Mouse (Mus musculus): ENCODE measurements around the gene Thsd4. TPM values are rescaled to one million over a fixed set of nuclear protein-coding genes. Genes with fewer than 3 reads are reported as not detected.

Thsd4 gene
- total RNA-seq, 2 experiments from 2014 or later: 0.07 TPM; not detected in 1

GRCm38 (mm10) chr9:60310741-60311317 lies 211.0 kb downstream of the Thsd4 start:
- ATAC-seq (ENCODE audit: poor library complexity, severe bottlenecking): no peak

- no peak for ATAC-seq (ENCODE audit: poor library complexity, severe bottlenecking)
Observed at GRCm38 (mm10) chr9:60309786-60310711, 211.8 kb downstream of the Thsd4 start.

- ATAC-seq (ENCODE audit: poor library complexity, severe bottlenecking): no peak
Observed at GRCm38 (mm10) chr9:60308182-60308581, 213.7 kb downstream of the Thsd4 start.

GRCm38 (mm10) chr9:60307469-60307868 lies 214.4 kb downstream of the Thsd4 start:
- no peak for ATAC-seq (ENCODE audit: poor library complexity, severe bottlenecking)

DNA sequence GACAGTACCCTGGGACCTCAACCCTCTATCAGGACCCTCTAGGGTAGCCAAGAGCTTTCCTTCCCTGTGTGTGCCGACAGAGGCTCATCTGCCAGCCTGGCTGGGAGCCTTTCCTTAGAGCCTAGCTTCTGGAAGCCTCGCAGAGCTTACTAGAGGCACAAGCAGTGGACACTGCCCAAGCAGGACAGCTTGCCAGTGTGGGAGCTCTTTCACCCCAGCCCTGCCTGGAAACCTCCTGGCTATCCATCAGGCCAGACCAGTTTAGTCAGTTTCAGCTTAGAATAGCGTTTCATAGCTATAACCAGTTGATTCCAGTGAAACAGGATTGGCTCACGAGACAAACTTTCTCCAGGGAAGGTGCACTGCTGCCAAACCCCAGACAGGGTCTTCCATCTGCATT lies 215.6 kb downstream of the Thsd4 start:
- no peak for ATAC-seq (ENCODE audit: poor library complexity, severe bottlenecking)

GRCm38 (mm10) chr9:60305204-60305840 lies 216.5 kb downstream of the Thsd4 start:
- ATAC-seq (ENCODE audit: poor library complexity, severe bottlenecking): no peak

GRCm38 (mm10) chr9:60296276-60296675 lies 225.6 kb downstream of the Thsd4 start:
- no peak for ATAC-seq (ENCODE audit: poor library complexity, severe bottlenecking)

- ATAC-seq (ENCODE audit: poor library complexity, severe bottlenecking): no peak
Observed at GRCm38 (mm10) chr9:60295199-60295598, 226.6 kb downstream of the Thsd4 start.

DNA sequence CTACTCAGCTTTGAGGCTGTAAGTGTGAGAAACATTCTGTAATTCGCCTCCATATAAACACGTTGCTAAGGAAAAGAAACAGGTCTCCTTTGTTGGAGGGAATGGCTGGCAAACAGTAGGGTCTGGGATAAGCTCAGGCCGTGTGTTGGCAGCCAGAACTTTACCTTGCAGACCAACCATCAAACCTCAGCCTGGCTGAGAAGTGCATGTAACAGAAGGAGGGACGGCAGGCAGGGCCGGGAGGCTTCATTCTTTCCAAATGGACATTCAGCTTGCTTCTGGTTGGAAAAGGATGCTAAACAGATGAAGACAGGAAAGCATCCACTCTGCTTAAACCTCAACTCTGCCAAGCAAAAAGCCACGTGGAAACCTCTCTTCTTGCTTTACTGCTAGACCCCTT lies 228.7 kb downstream of the Thsd4 start:
- ATAC-seq (ENCODE audit: poor library complexity, severe bottlenecking): no peak

DNA sequence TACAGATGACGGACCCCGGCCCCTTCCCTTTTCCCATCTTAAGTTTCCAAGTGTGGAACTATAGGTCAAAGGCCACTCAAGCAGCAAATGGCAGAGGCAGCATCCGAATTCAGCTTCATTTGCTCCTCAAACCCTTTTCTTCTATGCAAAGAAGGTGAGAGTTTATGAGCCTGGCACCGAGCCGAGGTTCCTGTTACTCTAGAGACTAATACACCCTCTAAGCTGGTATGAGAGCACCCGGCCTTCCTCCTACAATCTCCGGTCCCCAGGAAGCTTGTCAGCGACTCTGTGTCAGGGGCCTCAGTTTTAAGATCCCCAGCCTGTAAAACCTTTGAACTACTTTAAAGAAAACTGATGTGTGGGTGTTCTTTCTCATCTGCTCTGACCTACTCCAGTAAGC lies 231.1 kb downstream of the Thsd4 start:
- no peak for ATAC-seq (ENCODE audit: poor library complexity, severe bottlenecking)

DNA sequence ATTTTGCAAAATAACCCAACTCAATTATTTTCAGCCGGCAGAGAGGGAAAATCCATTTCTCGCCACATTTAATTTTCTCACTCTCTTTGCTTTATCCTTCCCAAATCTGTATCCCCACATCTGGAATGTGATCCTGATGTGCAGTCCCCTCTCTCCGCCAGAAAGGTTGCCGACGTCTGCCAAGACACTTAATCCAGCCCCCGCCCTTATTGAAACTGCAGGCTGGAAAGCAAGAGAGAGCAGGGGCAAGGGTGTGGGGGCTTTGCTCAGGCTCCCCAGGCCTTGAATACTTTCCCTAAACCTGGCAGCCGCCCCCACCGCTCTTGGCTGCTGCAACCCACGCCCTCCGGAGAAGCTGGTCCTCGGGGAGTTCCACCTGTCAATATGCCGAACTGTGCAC lies 233.1 kb downstream of the Thsd4 start:
- no peak for ATAC-seq (ENCODE audit: poor library complexity, severe bottlenecking)

- ATAC-seq (ENCODE audit: poor library complexity, severe bottlenecking): no peak
Observed at GRCm38 (mm10) chr9:60286390-60286789, 235.5 kb downstream of the Thsd4 start.

DNA sequence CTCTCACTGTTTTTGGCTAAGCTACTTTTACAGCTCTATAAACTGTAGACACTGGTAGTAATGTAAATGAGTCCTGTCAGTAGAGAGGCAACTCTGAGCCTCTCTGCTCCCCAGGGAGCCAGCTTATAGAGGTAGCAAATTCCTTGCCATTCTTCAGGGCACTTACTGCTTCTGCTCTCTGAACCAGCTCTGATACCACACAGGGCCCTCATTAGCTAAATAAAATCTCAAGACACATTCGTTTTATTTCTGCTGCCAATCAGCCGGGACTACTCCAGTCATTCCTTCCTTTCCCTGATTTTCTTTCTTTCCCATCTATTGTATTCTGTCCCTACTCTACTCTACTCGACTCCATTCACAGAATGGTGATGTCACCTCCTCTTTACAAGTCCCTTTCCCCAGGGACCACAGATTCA lies 236.8 kb downstream of the Thsd4 start:
- no peak for ATAC-seq (ENCODE audit: poor library complexity, severe bottlenecking)

DNA sequence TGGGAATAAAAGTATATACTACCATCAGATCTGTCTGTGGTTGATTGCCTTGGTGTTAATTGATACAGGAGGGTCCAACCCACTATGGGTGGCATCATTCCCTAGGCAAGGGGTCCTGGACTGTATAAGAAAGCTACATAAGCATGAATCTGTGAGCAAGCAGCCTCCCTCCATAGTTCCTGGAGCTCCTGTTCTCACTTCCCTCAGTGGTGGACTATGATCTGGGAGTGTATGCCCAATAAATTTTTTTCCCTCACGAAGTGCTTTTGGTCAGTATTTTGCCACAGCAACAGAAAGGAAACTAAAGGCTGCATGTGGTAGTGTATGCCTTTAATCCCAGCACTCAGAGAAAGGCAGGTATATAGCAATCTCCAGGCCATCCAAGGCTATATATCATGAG lies 237.5 kb downstream of the Thsd4 start:
- no peak for ATAC-seq (ENCODE audit: poor library complexity, severe bottlenecking)

- no peak for ATAC-seq (ENCODE audit: poor library complexity, severe bottlenecking)
Observed at GRCm38 (mm10) chr9:60283546-60283945, 238.3 kb downstream of the Thsd4 start.

DNA sequence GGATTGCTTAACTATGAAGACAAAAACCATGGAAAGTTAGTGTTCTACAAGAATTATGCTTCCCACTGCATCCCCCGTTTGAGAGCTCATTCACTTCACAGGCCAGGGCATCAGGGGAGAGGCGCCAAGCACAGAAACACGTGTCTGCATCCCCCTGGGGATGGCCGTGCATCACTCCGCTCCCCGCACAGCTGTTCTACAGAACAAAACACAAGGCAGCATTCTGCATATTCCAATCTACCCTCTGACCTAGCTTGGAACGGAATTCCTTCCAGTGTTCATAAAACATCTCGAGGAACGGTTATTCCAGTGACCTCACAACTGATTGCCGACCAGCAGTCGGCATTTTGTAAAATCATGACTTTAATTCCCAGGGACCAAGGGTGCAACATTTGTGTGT lies 240.6 kb downstream of the Thsd4 start:
- no peak for ATAC-seq (ENCODE audit: poor library complexity, severe bottlenecking)

- ATAC-seq (ENCODE audit: poor library complexity, severe bottlenecking): no peak
Observed at GRCm38 (mm10) chr9:60280786-60281185, 241.1 kb downstream of the Thsd4 start.

DNA sequence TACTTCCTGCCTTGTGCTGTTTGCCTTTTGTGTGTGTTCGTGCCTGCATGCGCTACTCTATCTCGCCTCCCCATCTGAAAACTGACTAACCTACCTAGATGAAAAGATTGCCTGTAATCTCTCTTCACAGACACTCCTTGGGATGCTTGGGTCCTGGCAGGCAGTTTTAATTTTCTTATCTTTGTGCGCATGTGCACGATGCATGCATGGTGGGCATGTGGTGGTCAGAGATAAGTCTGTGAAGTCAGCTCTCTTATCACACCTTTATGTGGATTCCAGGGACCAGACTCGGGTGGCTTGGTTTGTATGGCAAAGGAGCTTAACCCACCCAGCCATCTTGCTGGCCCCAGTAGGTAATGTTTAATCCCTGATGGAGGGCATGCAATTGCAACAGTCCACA lies 242.3 kb downstream of the Thsd4 start:
- no peak for ATAC-seq (ENCODE audit: poor library complexity, severe bottlenecking)

GRCm38 (mm10) chr9:60276351-60276750 lies 245.5 kb downstream of the Thsd4 start:
- ATAC-seq (ENCODE audit: poor library complexity, severe bottlenecking): no peak

GRCm38 (mm10) chr9:60275410-60276159 lies 246.3 kb downstream of the Thsd4 start:
- ATAC-seq (ENCODE audit: poor library complexity, severe bottlenecking): no peak

DNA sequence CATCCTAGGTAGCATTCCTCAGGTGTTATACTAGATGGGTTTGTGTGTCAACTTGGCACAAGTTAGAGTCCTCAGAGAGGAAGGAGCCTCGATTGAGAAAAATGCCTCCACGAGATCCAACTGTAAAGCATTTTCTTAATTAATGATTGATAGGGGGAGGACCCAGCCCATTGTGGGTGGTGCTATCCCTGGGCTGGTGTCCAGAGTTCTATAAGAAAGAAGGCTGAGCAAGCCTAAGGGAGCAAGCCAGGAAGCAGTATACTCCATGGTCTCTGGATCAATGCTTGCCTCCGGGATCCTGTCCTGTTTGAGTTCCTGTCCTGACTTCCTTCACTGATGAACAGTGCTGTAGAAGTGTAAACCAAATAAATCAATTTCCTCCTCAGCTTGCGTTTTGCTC lies 247.3 kb downstream of the Thsd4 start:
- ATAC-seq (ENCODE audit: poor library complexity, severe bottlenecking): no peak
